Mouse (Mus musculus) bone marrow macrophage, adult 2 months (primary cell): ENCODE measurements at regions not wholly inside any gene's neighbourhood (a gene's known extent, or its start where the extent isn't known, plus 50 kb on each side); places are given as distances from the start of the nearest gene placed in this dataset.

ENCODE experiments used
- CTCF ChIP-seq: IDR thresholded peaks from 2 replicates; pipeline ENCODE4 v1.5.1; 2012; ENCODE audit warnings: low read depth, mild to moderate bottlenecking, low read length, moderate library complexity
- POLR2A ChIP-seq: IDR thresholded peaks from 2 replicates; pipeline ENCODE4 v1.6.1; 2012; ENCODE audit warnings: mild to moderate bottlenecking, low read depth, low read length, borderline replicate concordance

- TF ChIP-seq CTCF (no peak), POLR2A (no peak)
Observed at GRCm38 (mm10) chr4:9010381-9011128, 771.7 kb upstream of the Car8 start.
